Mouse (Mus musculus) frontal cortex, adult 2 months (tissue): ENCODE measurements around the gene Sugct. TPM values are rescaled to one million over a fixed set of nuclear protein-coding genes. Genes with fewer than 3 reads are reported as not detected.
"Not testable (repeated sequence)": the region's sequence is repeated elsewhere in the genome, so short reads cannot be mapped to it uniquely, and the experiment has no call there.

Source experiments
- DNase-seq, 2 experiments: peaks; one replicate each; pipeline ENCODE4 v3.0.0; 2022; ENCODE audit warnings: low spot score in 1 of 2; ENCODE audit errors: extremely low spot score in 1 of 2
- polyA plus RNA-seq: library from polyadenylated mRNA; depleted of rRNA; stranded (reverse); fragments of >200 nt; gene quantifications from 2 replicates; pipeline ENCODE4 v1.2.3, GENCODE M21; 2012

Sugct gene
- polyA plus RNA-seq, 1 experiment, result 5.8 TPM

DNA sequence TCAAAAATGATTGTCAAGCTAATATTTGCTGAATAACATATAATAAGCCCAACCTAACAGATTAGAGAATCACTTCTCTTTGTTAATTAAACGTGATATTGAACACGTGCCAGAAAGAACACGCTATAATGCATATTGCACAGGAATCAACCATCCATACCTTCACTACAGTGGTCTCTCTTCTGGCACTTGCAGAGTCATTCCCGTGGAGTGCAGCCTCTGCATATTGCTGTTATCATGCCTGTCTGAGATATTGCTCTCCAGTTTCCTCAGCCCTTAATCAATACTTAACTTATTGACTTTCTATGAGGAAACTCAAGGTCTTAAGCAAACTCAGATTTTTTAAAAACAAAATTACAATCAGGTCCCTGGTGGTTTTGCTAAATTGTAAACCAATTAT lies 761.8 kb downstream of the Sugct start:
- DNase-seq, result no peak

DNA sequence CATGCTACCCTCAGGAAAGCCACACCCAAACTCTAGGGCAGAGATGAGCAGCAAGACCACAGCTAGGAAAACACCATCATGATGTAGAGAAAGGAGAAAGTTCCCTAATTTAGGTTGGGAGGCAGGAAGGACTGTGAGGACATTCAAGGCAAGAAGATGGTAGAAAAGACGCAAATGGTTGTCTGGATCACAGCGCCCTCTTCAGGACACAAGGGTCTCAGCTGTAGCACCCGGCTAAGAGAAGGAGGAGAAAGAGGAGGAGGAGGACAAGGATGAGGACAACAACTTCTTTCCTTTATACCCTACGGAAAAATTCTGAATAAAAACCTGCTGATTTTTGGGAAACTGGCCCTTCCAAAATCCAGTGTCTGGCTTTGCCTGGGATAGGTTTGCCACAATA lies 774.0 kb downstream of the Sugct start:
- DNase-seq, result no peak

DNA sequence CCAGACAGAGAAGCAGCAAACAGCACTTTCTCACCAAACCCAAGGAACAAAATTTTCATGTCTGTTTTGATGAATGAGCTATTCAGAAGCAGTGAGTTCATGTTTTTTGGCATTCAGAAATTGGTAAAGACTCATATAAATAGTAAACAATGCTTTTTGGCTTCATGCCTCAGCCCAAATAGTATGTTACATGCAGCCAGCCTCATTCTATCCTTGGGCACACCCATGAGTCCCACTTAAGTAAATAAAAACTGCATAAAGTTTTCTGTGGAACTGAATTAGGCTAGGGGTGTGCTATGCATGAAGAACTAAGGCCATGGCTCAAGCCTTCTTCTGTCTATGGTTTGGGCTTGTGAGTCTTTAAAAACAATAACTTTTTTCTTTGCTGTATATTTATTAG lies 779.7 kb downstream of the Sugct start:
- no peak for DNase-seq

DNA sequence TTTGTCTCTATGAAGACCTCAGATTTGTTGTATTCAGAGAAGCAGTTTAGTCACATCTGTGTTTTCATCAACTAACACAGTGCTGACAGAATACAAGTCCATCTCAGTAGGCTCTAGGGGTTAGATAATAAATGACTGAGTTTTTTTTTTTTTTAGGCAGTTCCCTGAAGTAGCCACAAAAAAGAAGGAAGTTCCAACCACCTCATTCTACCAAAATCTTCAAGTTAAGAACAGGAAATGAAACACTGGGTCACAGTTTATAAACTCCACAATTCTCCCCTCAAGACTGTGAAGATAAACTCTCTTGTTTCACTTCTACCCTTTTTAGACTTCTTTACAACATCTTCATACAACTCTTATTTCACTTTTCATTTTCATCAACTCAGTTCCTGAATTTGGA lies 783.1 kb downstream of the Sugct start:
- no peak for DNase-seq

DNA sequence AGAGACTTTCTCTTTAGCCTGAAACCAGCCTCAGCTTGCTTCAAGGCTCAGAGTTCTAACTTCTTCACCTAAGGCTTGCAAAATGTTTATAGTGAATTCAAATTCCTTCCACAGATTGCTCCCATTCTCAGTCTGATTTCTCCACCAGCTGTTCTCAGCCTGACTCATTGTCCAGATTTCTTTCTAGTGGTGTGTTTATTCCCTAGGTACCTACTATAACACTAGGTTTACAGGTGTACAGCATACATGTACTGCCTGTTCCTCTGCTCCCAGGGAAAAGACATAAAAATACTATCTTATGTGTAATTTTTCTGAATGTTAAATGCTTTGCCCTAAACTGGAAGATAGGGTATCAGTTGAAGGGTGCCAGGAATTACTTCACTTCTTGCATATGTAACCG lies 788.4 kb downstream of the Sugct start:
- no peak for DNase-seq

DNA sequence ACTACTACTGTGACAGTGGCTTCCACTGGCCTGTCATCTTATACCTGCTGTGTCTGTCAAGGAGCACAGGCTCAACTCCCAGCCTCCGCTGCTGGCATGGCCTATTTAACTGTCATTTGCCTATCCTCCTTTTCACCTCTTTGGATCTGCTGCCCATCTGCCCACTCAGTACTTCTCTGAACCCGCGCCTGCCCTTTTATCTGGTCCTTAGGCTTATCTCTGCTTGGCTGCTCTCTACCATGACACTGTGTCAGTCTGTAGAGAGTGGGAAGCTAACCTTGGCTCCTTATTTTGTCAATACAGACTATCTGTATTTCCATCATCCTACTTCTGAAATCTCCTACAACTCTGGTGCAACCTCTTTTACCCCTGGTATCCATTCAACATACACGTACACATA lies 793.9 kb downstream of the Sugct start:
- DNase-seq, result no peak

DNA sequence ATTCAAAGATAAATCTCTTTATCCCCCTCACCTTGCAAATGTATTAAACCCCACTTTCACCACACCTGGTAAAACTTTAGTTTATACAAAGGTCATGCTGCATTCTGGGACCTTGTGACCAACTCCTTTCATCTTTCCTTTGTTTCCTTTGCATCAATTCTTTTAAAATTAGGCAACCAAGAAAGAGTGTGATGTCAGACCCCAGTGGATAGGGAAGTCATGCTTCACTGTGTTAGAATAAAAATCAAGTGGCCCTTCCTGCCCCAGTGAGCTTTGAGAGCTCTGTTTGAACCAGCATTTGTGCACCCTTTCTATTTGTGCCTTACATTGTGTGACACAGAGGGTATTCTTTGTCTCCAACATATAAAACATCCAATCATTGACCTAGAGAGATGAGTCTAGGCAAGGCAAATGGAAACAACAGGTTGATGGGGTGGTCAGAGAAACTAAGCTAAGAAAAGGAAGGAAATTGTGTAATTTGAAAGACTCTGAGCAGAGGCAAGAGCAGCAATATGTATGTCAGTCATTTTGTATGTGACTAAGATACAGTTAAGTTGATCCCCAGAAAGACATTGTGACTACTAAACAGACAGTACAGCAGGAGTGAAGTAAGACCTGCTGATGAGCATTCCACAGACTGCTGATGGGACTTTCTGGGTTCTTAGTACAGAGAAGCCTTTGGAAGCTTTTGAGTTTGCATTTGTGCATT lies 797.1 kb downstream of the Sugct start:
- no peak for DNase-seq

DNA sequence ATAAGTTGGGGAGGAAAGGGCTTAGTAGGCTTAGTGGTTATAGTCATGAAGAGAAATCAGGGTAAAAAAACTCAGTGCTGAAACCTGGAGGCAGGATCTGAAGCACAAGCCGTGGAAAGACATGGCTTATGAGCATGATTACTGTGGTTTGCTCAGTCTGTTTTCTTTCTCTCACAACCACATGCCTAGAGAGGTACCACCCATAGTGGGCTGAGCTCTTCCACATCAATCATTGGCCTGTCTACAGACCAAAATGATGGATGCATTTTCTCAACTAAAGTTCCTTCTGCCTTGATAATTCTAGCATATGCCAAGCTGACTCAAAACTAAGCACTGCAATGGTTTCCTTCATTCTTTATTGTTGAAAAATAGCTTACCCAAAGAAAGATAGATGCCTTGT lies 817.3 kb downstream of the Sugct start:
- DNase-seq, result no peak

DNA sequence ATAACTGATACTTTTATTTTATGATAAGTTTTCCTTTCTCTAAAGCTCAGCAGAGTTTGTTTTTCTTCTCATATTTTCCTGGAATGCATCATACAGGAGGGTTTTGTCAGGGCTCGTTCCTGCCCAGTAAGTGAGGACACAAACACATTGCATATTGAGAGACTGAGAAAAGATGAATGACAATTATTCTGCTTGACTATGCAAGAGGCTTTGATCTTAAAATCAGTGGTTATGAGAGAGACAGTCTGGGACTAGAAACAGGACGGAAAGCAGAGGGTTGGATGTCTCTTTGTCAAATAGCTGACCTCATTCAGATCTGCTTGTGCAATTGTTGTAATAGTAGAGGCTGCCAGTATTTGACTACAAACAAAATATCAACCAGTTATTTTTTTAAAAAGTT lies 835.4 kb downstream of the Sugct start:
- no peak for DNase-seq

DNA sequence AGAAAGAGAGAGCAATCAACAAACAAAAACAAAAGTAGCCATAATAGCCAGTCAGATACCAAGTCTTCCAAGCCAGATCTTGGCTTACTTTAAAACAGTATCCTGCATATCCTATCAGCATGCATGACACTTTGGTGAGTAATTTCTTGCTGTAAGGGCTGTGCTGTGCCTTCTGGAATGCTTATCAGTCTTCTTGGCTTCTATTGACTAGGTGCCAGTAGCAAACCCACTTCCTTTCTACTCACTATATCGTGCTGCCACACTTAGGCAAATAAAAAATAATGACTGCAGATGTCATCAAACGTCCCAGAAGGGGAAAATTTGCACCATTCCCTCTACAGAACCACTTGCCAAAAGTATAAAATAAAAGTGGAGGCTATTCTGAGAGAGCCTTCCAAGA lies 848.1 kb downstream of the Sugct start:
- DNase-seq, result no peak

DNA sequence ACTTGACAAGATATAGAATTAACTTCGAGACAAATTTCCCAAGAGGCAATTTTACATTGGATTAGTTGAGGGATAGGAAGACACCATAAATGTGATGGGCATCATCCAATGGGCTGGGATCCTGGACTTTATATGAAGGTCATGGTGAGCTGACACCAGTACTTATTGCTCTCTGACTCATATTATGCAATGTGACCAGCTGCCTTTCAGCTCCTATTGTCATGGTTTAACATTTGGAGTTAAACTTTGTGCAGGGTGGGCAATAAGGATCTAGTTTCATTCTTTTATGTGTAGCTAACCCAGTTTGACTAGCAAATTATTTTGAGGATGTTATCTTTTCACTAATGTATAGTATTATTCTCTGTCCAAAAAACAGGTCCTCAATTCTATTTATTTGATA lies 854.4 kb downstream of the Sugct start:
- DNase-seq, result no peak

DNA sequence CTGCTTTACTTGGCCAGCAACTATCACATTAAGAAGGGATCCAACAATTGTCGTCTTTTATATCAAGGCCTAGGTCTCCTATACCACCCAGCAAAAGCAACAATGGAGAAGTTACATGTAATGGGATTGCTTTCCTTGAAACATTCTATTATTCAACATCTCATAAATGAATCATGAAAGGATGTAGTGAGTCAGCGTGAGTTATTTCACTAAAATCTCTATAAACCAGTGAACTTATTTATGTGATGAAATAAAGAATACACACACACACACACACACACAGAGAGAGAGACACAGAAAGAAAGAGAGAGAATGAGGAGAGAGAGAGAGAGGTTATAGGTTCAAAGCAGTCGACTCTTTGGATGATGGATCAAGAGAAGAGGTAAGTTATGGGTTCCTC lies 856.9 kb downstream of the Sugct start:
- no peak for DNase-seq

DNA sequence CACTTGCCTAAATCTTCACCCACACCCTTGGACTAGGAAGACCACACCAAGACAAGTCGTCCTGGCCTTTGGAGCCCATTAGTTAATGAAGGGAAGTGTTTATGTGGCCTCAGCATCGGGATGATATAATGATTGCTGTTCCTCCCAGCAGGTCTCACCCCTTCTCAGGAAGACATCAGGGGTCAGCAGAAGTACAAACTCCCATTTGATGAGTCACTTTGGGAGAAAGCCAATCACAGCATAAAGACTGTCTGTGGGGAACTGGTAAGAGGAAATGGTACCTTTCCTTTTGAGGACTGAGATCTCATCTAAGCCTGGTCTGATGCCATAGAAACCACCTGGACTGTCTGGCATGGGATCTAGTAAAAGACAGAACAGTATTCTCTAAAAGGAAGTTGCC lies 860.2 kb downstream of the Sugct start:
- no peak for DNase-seq

DNA sequence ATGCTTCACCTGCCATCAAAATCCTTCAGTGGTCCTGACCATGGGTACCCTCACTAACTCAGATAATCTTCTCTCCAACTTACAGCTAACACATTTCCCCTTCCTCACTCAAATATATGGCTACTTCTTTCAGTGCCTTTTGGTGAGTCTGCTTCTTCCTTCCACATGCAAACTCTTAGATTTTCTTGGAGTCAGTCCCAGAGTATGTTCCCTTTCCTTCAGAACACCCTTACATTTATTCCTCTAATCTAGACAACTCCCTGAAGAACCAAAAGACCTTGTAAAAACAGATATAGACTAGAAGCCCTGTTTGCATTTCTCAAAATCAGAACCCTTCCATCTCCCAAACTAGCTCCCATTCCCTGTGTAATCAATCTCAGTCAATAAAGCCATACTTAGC lies 862.3 kb downstream of the Sugct start:
- no peak for DNase-seq

DNA sequence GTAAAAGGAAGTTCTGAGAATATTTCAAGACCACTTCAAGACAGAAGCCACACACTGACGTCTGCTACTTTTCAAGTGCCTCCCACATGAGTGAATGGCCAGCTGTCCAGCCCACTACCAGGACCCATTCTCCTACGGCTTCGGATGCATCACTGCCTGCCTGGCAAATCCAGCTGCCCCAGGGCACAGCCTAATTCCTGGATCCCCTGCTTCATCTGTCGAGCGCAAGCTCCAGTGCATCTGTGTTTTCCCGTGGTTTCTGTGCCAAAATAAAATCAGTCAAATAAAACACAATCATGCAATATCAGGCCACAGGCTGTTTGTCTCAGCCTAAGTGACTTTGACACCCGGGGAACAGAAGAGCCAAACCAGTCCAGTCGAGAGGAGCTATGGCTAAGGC lies 863.5 kb downstream of the Sugct start:
- DNase-seq, result no peak

DNA sequence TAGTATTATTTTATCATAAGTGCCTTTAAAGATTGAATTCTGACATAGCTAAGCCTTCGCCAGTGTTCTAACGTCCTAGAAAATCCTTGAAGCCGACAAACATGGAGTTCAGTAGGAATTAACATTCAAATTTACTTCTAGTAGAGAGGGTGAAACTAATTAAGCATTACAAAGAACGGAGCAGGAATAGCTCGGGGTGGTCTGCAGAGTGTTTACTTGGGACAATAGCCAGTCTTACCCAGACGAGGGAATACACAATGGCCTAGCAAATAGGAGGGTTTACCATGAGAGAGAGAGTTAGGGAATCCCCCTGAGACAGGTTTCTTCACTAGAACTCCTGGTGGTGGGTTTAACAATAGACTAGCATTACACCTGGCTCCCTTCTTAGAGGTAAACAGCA lies 865.1 kb downstream of the Sugct start:
- DNase-seq, result not testable (repeated sequence)

DNA sequence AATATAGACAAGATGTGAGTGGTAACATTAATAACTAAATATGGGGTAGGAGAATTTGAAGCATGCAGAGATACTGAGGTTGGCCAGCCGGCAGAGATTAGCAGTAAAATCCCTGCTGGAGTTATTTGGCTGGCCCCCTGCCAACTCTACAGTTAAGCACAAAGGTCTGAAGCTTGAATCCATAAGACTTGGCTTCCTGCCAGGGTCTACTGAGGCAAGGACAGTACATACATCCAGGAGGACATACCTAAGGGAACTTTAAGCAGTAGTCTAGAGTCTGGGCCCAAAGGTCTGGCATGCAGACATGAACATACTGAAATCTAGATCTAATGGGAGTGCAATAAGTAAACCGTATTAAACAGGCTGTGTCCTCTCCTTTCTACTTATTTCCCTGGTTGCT lies 865.8 kb downstream of the Sugct start:
- no peak for DNase-seq

DNA sequence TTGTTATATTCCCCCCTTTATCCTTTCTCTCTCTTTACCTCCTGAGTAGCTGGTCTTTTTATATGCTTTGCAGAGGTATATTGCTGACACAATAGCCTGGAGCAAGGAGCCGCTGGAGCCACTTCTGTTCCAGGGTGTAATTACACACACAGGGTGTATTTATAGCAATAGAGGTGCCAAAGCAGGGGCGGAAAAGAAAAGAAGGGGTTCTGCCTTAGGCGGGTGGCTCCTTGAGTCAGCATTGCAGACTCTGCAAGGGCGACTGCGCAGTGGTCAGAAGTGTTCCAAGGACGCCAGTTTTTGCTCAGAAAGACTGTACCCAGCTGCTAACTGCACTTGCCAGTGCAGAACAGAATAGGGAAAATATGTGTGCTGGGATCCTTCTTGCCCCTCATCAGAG lies 869.7 kb downstream of the Sugct start:
- DNase-seq, result peak; percentile 32 to 53

DNA sequence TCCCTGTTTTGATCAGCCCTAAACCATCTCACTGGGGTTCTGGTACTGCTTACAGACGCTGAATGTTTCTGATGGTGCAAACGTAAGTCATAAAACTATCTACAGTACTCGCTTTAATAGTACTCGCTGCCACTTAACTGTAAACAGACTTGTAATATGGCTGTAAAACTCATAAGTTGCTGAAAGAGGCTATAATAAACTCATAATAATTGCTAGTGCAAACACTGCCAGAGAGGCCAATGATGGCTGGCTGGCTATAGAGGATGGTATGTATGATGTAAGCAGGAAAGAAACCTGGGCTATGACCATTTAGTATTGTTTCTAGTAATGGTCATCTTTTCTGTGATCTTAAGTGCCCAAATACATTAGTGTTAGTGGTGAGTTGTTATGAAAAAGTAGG lies 873.6 kb downstream of the Sugct start:
- no peak for DNase-seq

DNA sequence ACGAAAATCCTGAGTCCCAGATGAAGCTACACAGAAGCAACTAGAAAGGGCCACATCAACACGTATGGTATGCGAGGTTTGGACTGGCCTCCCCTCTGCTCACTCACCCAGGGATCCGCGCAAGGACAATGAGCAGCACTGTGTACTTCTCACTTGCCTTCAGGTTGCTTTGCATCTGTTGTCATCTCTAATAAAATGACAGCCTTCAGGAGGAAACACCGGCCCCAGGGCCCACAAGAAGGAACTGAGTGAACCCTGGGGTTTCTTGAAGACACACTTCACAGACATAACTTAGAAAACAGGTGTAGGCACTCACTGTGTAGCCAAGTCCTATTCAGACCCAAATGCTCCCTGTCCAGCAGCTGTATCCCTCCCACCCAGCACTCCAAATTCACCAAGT lies 877.9 kb downstream of the Sugct start:
- DNase-seq, result no peak

DNA sequence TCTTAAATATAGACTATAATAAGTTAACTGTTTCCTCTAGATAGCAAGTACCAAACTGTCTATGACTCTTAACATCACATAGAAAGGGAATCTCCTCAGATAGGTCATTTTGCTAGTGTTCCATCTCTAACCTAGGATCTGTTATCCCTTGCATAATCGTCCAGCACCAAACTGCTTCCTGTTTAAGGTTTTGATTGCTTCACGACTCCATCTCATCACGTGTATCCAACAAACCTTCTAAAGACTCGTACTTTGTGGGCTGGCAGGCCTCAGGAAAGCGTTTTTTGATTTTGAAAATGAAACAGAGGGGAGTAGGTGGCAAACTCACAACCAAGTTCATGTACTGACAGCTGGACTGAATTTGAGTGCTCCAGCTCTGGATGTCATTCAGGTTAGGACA lies 878.6 kb downstream of the Sugct start:
- no peak for DNase-seq

DNA sequence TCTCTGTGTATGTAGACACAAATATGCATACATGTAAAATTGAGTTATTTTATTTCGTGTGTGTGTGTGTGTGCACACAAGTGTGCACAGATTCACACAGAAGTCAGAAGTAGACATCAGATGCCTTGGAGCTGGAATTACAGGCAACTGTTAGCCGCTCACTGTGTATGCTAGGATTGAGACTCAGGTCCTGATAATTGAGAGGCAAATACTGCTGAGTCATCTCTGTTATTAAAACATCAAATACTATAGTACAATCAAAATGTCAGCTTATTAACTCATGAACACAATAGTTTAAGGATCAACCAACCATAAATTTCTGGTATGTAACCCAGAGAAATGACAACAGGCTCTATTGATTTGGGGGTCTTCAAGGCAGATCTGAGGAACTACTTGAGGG lies 883.1 kb downstream of the Sugct start:
- DNase-seq, result no peak
